Mouse (Mus musculus) intestine, embryonic 14.5 days (tissue): Measurements from ENCODE around the gene Dennd2c. TPM values are rescaled to one million over a fixed set of nuclear protein-coding genes. Genes with fewer than 3 reads are reported as not detected.

Experiments used
- ATAC-seq: fragments of 200-750 bp; cut with Nextera tagmentation; replicated peaks from 2 replicates; pipeline ENCODE4 v1.8.0; 2017; ENCODE audit warnings: low read depth, moderate number of reproducible peaks, moderate TSS enrichment, moderate library complexity; ENCODE audit not compliant: low FRiP score, low TSS enrichment
- DNase-seq: peaks from one replicate; pipeline ENCODE4 v3.0.0-alpha.2; 2018; ENCODE audit warnings: low spot score
- H3K27ac ChIP-seq: fragments of 300-500 bp; sonication (generic); 2 replicates; pipeline ENCODE4 v1.5.1; 2014; ENCODE audit warnings: low read depth, mild to moderate bottlenecking, control low read depth
- H3K27me3 ChIP-seq: fragments of 300-500 bp; sonication (generic); replicated peaks from 2 replicates; pipeline ENCODE4 v1.6.1; 2014; ENCODE audit warnings: low read length, control low read depth; ENCODE audit not compliant: control insufficient read depth, insufficient read depth
- H3K36me3 ChIP-seq: fragments of 300-500 bp; sonication (generic); 2 replicates; pipeline ENCODE4 v1.6.1; 2014; ENCODE audit warnings: low read length, control low read depth; ENCODE audit not compliant: control insufficient read depth, insufficient read depth
- H3K4me1 ChIP-seq: fragments of 300-500 bp; sonication (generic); replicated peaks from 2 replicates; pipeline ENCODE4 v1.6.1; 2014; ENCODE audit warnings: low read length, control low read depth, mixed read lengths; ENCODE audit not compliant: control insufficient read depth, insufficient read depth
- H3K4me2 ChIP-seq: fragments of 300-500 bp; sonication (generic); 2 replicates; pipeline ENCODE4 v1.6.1; 2014; ENCODE audit warnings: low read length
- H3K4me3 ChIP-seq: fragments of 300-500 bp; sonication (generic); 2 replicates; pipeline ENCODE4 v1.5.1; 2014; ENCODE audit warnings: low read depth, low read length, control low read depth, mixed read lengths
- H3K9ac ChIP-seq: fragments of 300-500 bp; sonication (generic); 2 replicates; pipeline ENCODE4 v1.6.1; 2014; ENCODE audit warnings: mild to moderate bottlenecking, low read length
- H3K9me3 ChIP-seq: fragments of 300-500 bp; sonication (generic); 2 replicates; pipeline ENCODE4 v1.6.1; 2016; ENCODE audit warnings: low read length, control low read depth; ENCODE audit not compliant: control insufficient read depth
- WGBS: fragments of 180-500 bp; shearing (Covaris S2); extraction: QIAGEN DNeasy Blood & Tissue Kit; methylation state at CpG from one replicate; pipeline ENCODE4 v1.1.7; 2014; 5-methylcytosine and 5-hydroxymethylcytosine counted together
- polyA plus RNA-seq: library from polyadenylated mRNA; unstranded; fragments of >200 nt; fragmentation: Nextera tagmentation; extraction: Ambion mirVana; gene quantifications from 2 replicates; pipeline ENCODE4 v1.2.1, GENCODE M21; 2014

Gene Dennd2c
- polyA plus RNA-seq, 1 experiment from 2014 or later: 3.4 TPM

- 91% methylated on average over 9 of the region's 9 CpGs for WGBS
- ATAC-seq (no peak), DNase-seq (no peak)
- no peaks in the 10 kb centered on the region for H3K4me1 ChIP-seq
- H3K9me3 ChIP-seq: 0 out of 2 replicates have a peak, but pooled peaks cover 2% of the 10 kb centered on the region
- H3K4me2 ChIP-seq: no peak overlapping the region
- H3K27me3 ChIP-seq: no peaks in the 10 kb centered on the region
- no peak overlapping the region for H3K9ac ChIP-seq
- H3K36me3 ChIP-seq: no peaks in the 10 kb centered on the region
- H3K27ac ChIP-seq: no peak overlapping the region
- H3K4me3 ChIP-seq: no peak overlapping the region
These were observed 25.9 kb upstream of the Dennd2c start for GRCm38 (mm10) chr3:103076476-103076875.

- ATAC-seq (no peak), DNase-seq (no peak)
- H3K4me2 ChIP-seq: no peak overlapping the region
- H3K36me3 ChIP-seq: no peaks in the 10 kb centered on the region
- H3K9me3 ChIP-seq: no peaks in the 10 kb centered on the region
- H3K9ac ChIP-seq: no peak overlapping the region
- H3K4me3 ChIP-seq: no peak overlapping the region
- no peaks in the 10 kb centered on the region for H3K27me3 ChIP-seq
- no peak overlapping the region for H3K27ac ChIP-seq
- WGBS: 86% methylated on average over 9 of the region's 9 CpGs
- H3K4me1 ChIP-seq: no peaks in the 10 kb centered on the region
These were observed 23.1 kb upstream of the Dennd2c start for GRCm38 (mm10) chr3:103079301-103079700.

GRCm38 (mm10) chr3:103081051-103081450, 21.4 kb upstream of the Dennd2c start:
- no peaks in the 10 kb centered on the region for H3K36me3 ChIP-seq
- DNase-seq (no peak), ATAC-seq (no peak)
- no peak overlapping the region for H3K4me3 ChIP-seq
- WGBS: 75% methylated on average over 11 of the region's 11 CpGs
- H3K27me3 ChIP-seq: no peaks in the 10 kb centered on the region
- no peaks in the 10 kb centered on the region for H3K9me3 ChIP-seq
- H3K4me1 ChIP-seq: no peaks in the 10 kb centered on the region
- H3K27ac ChIP-seq: no peak overlapping the region
- H3K4me2 ChIP-seq: no peak overlapping the region
- H3K9ac ChIP-seq: no peak overlapping the region

- Histone ChIP-seq H3K27ac (no peak overlapping the region), H3K4me1 (no peaks in the 10 kb centered on the region), H3K27me3 (no peaks in the 10 kb centered on the region), H3K4me3 (no peak overlapping the region), H3K36me3 (no peaks in the 10 kb centered on the region), H3K4me2 (no peak overlapping the region), H3K9ac (no peak overlapping the region), H3K9me3 (no peaks in the 10 kb centered on the region)
- 75% methylated on average over 17 of the region's 17 CpGs for WGBS
- no peak for DNase-seq
- ATAC-seq: no peak
These were observed 20.4 kb upstream of the Dennd2c start for GRCm38 (mm10) chr3:103081861-103082453.

- Histone ChIP-seq H3K4me1 (no peaks in the 10 kb centered on the region), H3K4me2 (no peak overlapping the region), H3K4me3 (no peak overlapping the region), H3K27me3 (no peaks in the 10 kb centered on the region), H3K9me3 (no peaks in the 10 kb centered on the region), H3K27ac (no peak overlapping the region), H3K36me3 (no peaks in the 10 kb centered on the region), H3K9ac (no peak overlapping the region)
- 85% methylated on average over 5 of the region's 5 CpGs for WGBS
- DNase-seq: no peak
- ATAC-seq: no peak
These were observed 19.6 kb upstream of the Dennd2c start for GRCm38 (mm10) chr3:103082761-103083160.

- ATAC-seq: no peak
- 78% methylated on average over 3 of the region's 3 CpGs for WGBS
These were observed 16.4 kb upstream of the Dennd2c start for GRCm38 (mm10) chr3:103085986-103086385.

GRCm38 (mm10) chr3:103091753-103092152, 10.7 kb upstream of the Dennd2c start:
- 86% methylated on average over 2 of the region's 2 CpGs for WGBS
- no peak overlapping the region for H3K9ac ChIP-seq
- H3K27ac ChIP-seq: no peak overlapping the region
- no peak overlapping the region for H3K4me3 ChIP-seq
- H3K4me1 ChIP-seq: no peaks in the 10 kb centered on the region
- H3K36me3 ChIP-seq: no peaks in the 10 kb centered on the region
- ATAC-seq: no peak
- H3K9me3 ChIP-seq: no peaks in the 10 kb centered on the region
- H3K27me3 ChIP-seq: no peaks in the 10 kb centered on the region
- no peak for DNase-seq
- H3K4me2 ChIP-seq: no peak overlapping the region

More at GRCm38 (mm10) chr3:103085986-103086385, 16.4 kb upstream of the Dennd2c start:
- no peak overlapping the region for H3K27ac ChIP-seq
- no peak overlapping the region for H3K9ac ChIP-seq
- H3K4me3 ChIP-seq: no peak overlapping the region
- H3K36me3 ChIP-seq: no peaks in the 10 kb centered on the region
- H3K9me3 ChIP-seq: no peaks in the 10 kb centered on the region
- H3K4me2 ChIP-seq: no peak overlapping the region
- no peak for DNase-seq
- no peaks in the 10 kb centered on the region for H3K27me3 ChIP-seq
- H3K4me1 ChIP-seq: no peaks in the 10 kb centered on the region

GRCm38 (mm10) chr3:103098662-103099061, 3.7 kb upstream of the Dennd2c start:
- ATAC-seq: no peak
- Histone ChIP-seq H3K4me3 (no peak overlapping the region), H3K4me1 (no peaks in the 10 kb centered on the region), H3K27ac (no peak overlapping the region), H3K27me3 (no peaks in the 10 kb centered on the region), H3K9ac (no peak overlapping the region), H3K9me3 (no peaks in the 10 kb centered on the region), H3K4me2 (no peak overlapping the region), H3K36me3 (no peaks in the 10 kb centered on the region)
- no peak for DNase-seq
- WGBS: 75% methylated on average over 23 of the region's 23 CpGs

- DNase-seq (no peak), ATAC-seq (no peak)
- no peaks in the 10 kb centered on the region for H3K9me3 ChIP-seq
- no peaks in the 10 kb centered on the region for H3K27me3 ChIP-seq
- no peak overlapping the region for H3K27ac ChIP-seq
- H3K4me2 ChIP-seq: no peak overlapping the region
- no peaks in the 10 kb centered on the region for H3K36me3 ChIP-seq
- H3K4me1 ChIP-seq: no peaks in the 10 kb centered on the region
- no peak overlapping the region for H3K9ac ChIP-seq
- 81% methylated on average over 6 of the region's 6 CpGs for WGBS
- no peak overlapping the region for H3K4me3 ChIP-seq
These were observed 2.7 kb upstream of the Dennd2c start for GRCm38 (mm10) chr3:103099667-103100066.
